Comparison of ENCODE assay signal across 24 mouse cellular contexts in genomic region chr17:67480463-67480862, GRCm38 (mm10).
DNase-seq lines count a peak whose midpoint lies in the region; ATAC-seq and TF ChIP-seq lines count a peak whose summit lies in the region.
"Had no signal": no experiment of that assay in that cellular context is flagged by ENCODE, and none has a peak within 500 bp of the region (broad histone marks: within the 10 kb centered on the region; RNA-seq: fewer than 3 reads in every experiment).

No protein-coding gene starts in this region.

- no peaks in the 10 kb centered on the region; the same call in 1 of the 2 replicates for H3K9me3 ChIP-seq in lung, embryonic 14.5 days (ENCODE audit: low read depth, low read length)
- H3K9me3 ChIP-seq in lung, postnatal 0 days (ENCODE audit: low read length) = no peaks in the 10 kb centered on the region
- H3K9me3 ChIP-seq in liver, postnatal 0 days (ENCODE audit: low read length) = no peaks in the 10 kb centered on the region; the same call in 1 of the 2 replicates
- H3K9me3 ChIP-seq: embryonic facial prominence, embryonic 12.5 days; heart, embryonic 10.5 days; heart, embryonic 15.5 days had no signal

- H3K27ac ChIP-seq in lung, embryonic 14.5 days (ENCODE audit: low read depth) = no peak overlapping the region
- H3K27ac ChIP-seq in lung, postnatal 0 days (ENCODE audit: low read length) = no peak overlapping the region
- H3K27ac ChIP-seq in liver, postnatal 0 days (ENCODE audit: low read depth) = no peak overlapping the region
- H3K27ac ChIP-seq: embryonic facial prominence, embryonic 12.5 days; heart, embryonic 10.5 days; heart, embryonic 15.5 days; hindbrain, embryonic 10.5 days; hindbrain, embryonic 14.5 days had no signal

- H3K4me2 ChIP-seq in lung, embryonic 14.5 days = no peak overlapping the region
- H3K4me2 ChIP-seq in lung, postnatal 0 days (replicated peaks; ENCODE audit: low read depth, low read length) = no peak overlapping the region
- no peak overlapping the region for H3K4me2 ChIP-seq in liver, postnatal 0 days (ENCODE audit: low read depth, low read length)
- H3K4me2 ChIP-seq: heart, embryonic 15.5 days; hindbrain, embryonic 14.5 days had no signal

- no peak for TF ChIP-seq EP300 in lung, postnatal 0 days (IDR thresholded peaks at IDR 0.05)
- no peak for TF ChIP-seq EP300 in liver, postnatal 0 days (IDR thresholded peaks at IDR 0.05; ENCODE audit: low read depth)

- peak; percentile 13 for DNase-seq in embryo, embryonic 10.5 days (ENCODE audit: low spot score)
- no peak for DNase-seq in embryo, embryonic 10 days (ENCODE audit: low spot score)
- peak; percentile 9 for DNase-seq in lung, embryonic 14.5 days
- no peak for DNase-seq in lung, postnatal 0 days (ENCODE audit: low spot score)
- DNase-seq in R1 (ENCODE audit: low read depth, low spot score) = peak; percentile 75
- DNase-seq in retina, postnatal 1 day = peak; percentile 32
- DNase-seq in liver, postnatal 0 days = no peak
- no peak for DNase-seq in thymus, adult 18-20 months
- DNase-seq: adrenal gland, adult 2 months; adrenal gland, postnatal 25 days; cerebellum, adult 18-20 months; cerebellum, adult 9-11 months; cerebellum, postnatal 36 days; embryo, embryonic 11 days; gastrocnemius, postnatal 10 days; heart, adult 18-20 months had no signal

- H3K27me3 ChIP-seq in lung, embryonic 14.5 days (ENCODE audit: insufficient read depth, low read length) = no peaks in the 10 kb centered on the region
- H3K27me3 ChIP-seq in lung, postnatal 0 days (replicated peaks; ENCODE audit: insufficient read depth, low read length) = no peaks in the 10 kb centered on the region
- no peaks in the 10 kb centered on the region for H3K27me3 ChIP-seq in liver, postnatal 0 days (ENCODE audit: insufficient read depth, low read length)
- H3K27me3 ChIP-seq: CH12.LX; embryonic facial prominence, embryonic 12.5 days; heart, embryonic 15.5 days had no signal

- H3K36me3 ChIP-seq in lung, embryonic 14.5 days (ENCODE audit: insufficient read depth) = no peaks in the 10 kb centered on the region
- H3K36me3 ChIP-seq in lung, postnatal 0 days (ENCODE audit: insufficient read depth, low read length) = no peaks in the 10 kb centered on the region
- no peaks in the 10 kb centered on the region for H3K36me3 ChIP-seq in liver, postnatal 0 days (replicated peaks; ENCODE audit: insufficient read depth, low read length)
- H3K36me3 ChIP-seq: embryonic facial prominence, embryonic 12.5 days; G1E; heart, embryonic 10.5 days; heart, embryonic 15.5 days; hindbrain, embryonic 10.5 days had no signal

- WGBS in lung, embryonic 14.5 days = 63% methylated on average over 5 of the region's 5 CpGs
- 66% methylated on average over 5 of the region's 5 CpGs for WGBS in lung, postnatal 0 days
- WGBS in liver, postnatal 0 days (ENCODE audit: insufficient replicate concordance) = 71% methylated on average over 5 of the region's 5 CpGs

- no peak for ATAC-seq in lung, embryonic 14.5 days (ENCODE audit: insufficient read depth)
- ATAC-seq in lung, postnatal 0 days = no peak
- no peak for ATAC-seq in liver, postnatal 0 days
- ATAC-seq: forebrain, embryonic 16.5 days had no signal

- H3K4me1 ChIP-seq in lung, embryonic 14.5 days (ENCODE audit: insufficient read depth) = no peaks in the 10 kb centered on the region
- no peaks in the 10 kb centered on the region for H3K4me1 ChIP-seq in lung, postnatal 0 days (ENCODE audit: insufficient read depth, low read depth, low read length)
- H3K4me1 ChIP-seq in liver, postnatal 0 days (ENCODE audit: insufficient read depth) = no peaks in the 10 kb centered on the region
- H3K4me1 ChIP-seq: embryonic facial prominence, embryonic 12.5 days; heart, embryonic 10.5 days; heart, embryonic 15.5 days; hindbrain, embryonic 10.5 days had no signal

- no peak overlapping the region for H3K4me3 ChIP-seq in lung, embryonic 14.5 days (ENCODE audit: low read depth, low read length)
- H3K4me3 ChIP-seq in lung, postnatal 0 days (ENCODE audit: low read depth, low read length) = no peak overlapping the region
- H3K4me3 ChIP-seq in liver, postnatal 0 days (ENCODE audit: low read depth, low read length) = no peak overlapping the region
- H3K4me3 ChIP-seq: embryonic facial prominence, embryonic 12.5 days; heart, embryonic 10.5 days; heart, embryonic 15.5 days; hindbrain, embryonic 10.5 days had no signal

- no peak overlapping the region for H3K9ac ChIP-seq in lung, embryonic 14.5 days
- no peak overlapping the region for H3K9ac ChIP-seq in lung, postnatal 0 days (replicated peaks; ENCODE audit: low read depth)
- H3K9ac ChIP-seq in liver, postnatal 0 days (replicated peaks) = no peak overlapping the region
- H3K9ac ChIP-seq: embryonic facial prominence, embryonic 12.5 days; heart, embryonic 15.5 days; hindbrain, embryonic 14.5 days had no signal

- TF ChIP-seq CTCF in lung, embryonic 14.5 days (IDR thresholded peaks at IDR 0.05; ENCODE audit: low read depth) = no peak
- TF ChIP-seq CTCF in lung, postnatal 0 days (IDR thresholded peaks at IDR 0.05) = no peak
- TF ChIP-seq CTCF in liver, postnatal 0 days (IDR thresholded peaks at IDR 0.05; ENCODE audit: low read depth) = no peak

Comparison
In these comparisons a context has a peak if more than half of its experiments do, and no peak if none do; other contexts are left out.
1. DNase-seq: peak in embryo, embryonic 10.5 days (single experiment), lung, embryonic 14.5 days (single experiment), R1 (single experiment) and retina, postnatal 1 day (single experiment); none in embryo, embryonic 10 days (single experiment), lung, postnatal 0 days (single experiment), liver, postnatal 0 days (single experiment) and thymus, adult 18-20 months (0 of 2).